Mouse (Mus musculus): ENCODE measurements around the gene Sco2.

- TF ChIP-seq POLR2A (IDR thresholded peaks at IDR 0.05; ENCODE audit: control insufficient read depth, extremely low read depth, insufficient read depth, low read length, poor library complexity) (no peak), CTCF (IDR thresholded peaks at IDR 0.05; ENCODE audit: borderline replicate concordance, control insufficient read depth, extremely low read depth, insufficient read depth, low read length, poor library complexity) (no peak)
Measured at GRCm38 (mm10) chr15:89406691-89407090, 33.0 kb upstream of the Sco2 start.

All from thymus, adult 2 months (tissue).